Comparison of ENCODE assay signal across 24 mouse cellular contexts in the genomic region with DNA sequence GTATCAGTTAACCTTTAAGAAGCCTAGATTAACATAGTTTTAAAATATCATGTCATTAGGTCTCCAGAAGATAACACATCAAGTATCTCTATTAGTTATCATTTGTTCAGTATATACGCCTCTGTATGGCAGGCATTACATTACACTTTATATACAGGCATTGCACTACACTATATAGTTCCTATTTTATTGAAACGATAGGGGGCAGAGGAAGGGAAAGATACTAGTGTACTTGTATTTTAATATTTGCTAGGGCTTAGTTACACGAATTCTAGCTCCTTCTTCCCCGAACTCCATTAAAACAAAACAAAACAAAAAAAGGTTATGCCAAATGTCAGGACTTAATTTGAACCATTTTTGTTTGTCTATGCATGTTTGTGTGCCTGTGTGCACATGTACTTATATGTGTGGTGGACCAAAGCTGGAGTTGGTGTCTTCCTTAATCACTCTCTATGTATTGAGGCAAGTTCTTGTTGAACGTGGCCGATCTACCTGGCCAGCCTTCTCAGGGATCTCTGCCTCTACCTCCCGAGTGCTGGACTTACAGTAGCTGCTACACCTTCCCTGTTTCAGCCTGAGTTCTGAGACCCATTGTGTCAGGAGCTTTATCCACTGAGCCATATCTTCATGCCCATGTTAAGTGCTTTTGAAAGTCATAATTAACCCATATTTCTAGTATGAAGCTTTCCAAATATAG. TPM values are rescaled to one million over a fixed set of nuclear protein-coding genes. Genes with fewer than 3 reads are reported as not detected.
DNase-seq lines count a peak whose midpoint lies in the region; ATAC-seq and TF ChIP-seq lines count a peak whose summit lies in the region.
"Had no signal": no experiment of that assay in that cellular context is flagged by ENCODE, and none has a peak within 500 bp of the region (broad histone marks: within the 10 kb centered on the region; RNA-seq: fewer than 3 reads in every experiment).

No protein-coding gene starts in this region.

- no peak overlapping the region for H3K9ac ChIP-seq in midbrain, embryonic 11.5 days (ENCODE audit: low read length)
- no peak overlapping the region for H3K9ac ChIP-seq in midbrain, embryonic 13.5 days (replicated peaks)
- peak overlapping the region; percentile 55 for H3K9ac ChIP-seq in MEL (ENCODE audit: control insufficient read depth, low read depth, low read length, poor library complexity, severe bottlenecking)

- 93% methylated on average over 7 of the region's 7 CpGs for WGBS in midbrain, embryonic 11.5 days
- 88% methylated on average over 7 of the region's 7 CpGs for WGBS in midbrain, embryonic 13.5 days

- no peaks in the 10 kb centered on the region for H3K4me1 ChIP-seq in midbrain, embryonic 11.5 days (ENCODE audit: control insufficient read depth, insufficient read depth, low read length)
- H3K4me1 ChIP-seq in midbrain, embryonic 13.5 days (replicated peaks) = no peaks in the 10 kb centered on the region
- H3K4me1 ChIP-seq in MEL (ENCODE audit: control insufficient read depth in 1 of 2, insufficient read depth in 2 of 2, low read length in 2 of 2) = peaks cover 47 to 68% of the 10 kb centered on the region in 2 experiments

- no peaks in the 10 kb centered on the region for H3K36me3 ChIP-seq in midbrain, embryonic 11.5 days (ENCODE audit: control insufficient read depth, insufficient read depth, low read length)
- no peaks in the 10 kb centered on the region for H3K36me3 ChIP-seq in midbrain, embryonic 13.5 days
- H3K36me3 ChIP-seq in MEL (ENCODE audit: control insufficient read depth in 1 of 2, insufficient read depth in 2 of 2, low read length in 2 of 2) = peaks cover 0 to 65% of the 10 kb centered on the region in 2 experiments; a peak in 2 of 4 replicates
- H3K36me3 ChIP-seq: G1E had no signal

- H3K9me3 ChIP-seq in midbrain, embryonic 11.5 days (ENCODE audit: control insufficient read depth, low read length) = no peaks in the 10 kb centered on the region
- no peaks in the 10 kb centered on the region for H3K9me3 ChIP-seq in midbrain, embryonic 13.5 days
- H3K9me3 ChIP-seq in MEL (replicated peaks; ENCODE audit: insufficient read depth, low read length) = no peaks in the 10 kb centered on the region

- DNase-seq in heart, adult 11 months = peak; percentile 80
- no peak for DNase-seq in heart, postnatal 14 days
- peak; percentile 14 for DNase-seq in midbrain, embryonic 11.5 days (ENCODE audit: low spot score, missing footprints)
- DNase-seq in MEL (ENCODE audit: low read depth, low spot score) (peak; percentile 79), MEL-GATA-1-ER (ENCODE audit: extremely low read depth, low read depth) (peak; percentile 57)
- DNase-seq in right cerebral cortex, postnatal 36 days (ENCODE audit: low spot score in 2 of 2) = no peak
- DNase-seq in frontal cortex, adult 2 months (ENCODE audit: extremely low spot score in 1 of 2, low spot score in 1 of 2) = no peak
- DNase-seq: adrenal gland, adult 2 months; adrenal gland, adult 8-10 months; adrenal gland, postnatal 10 days; adrenal gland, postnatal 14 days; adrenal gland, postnatal 25 days; adrenal gland, postnatal 36 days; B cell, adult 2 months; cerebellum, adult 11 months; cerebellum, adult 11-12 months; cerebellum, adult 18-20 months; cerebellum, adult 2 months had no signal

- no peaks in the 10 kb centered on the region; the same call in 1 of the 2 replicates for H3K79me2 ChIP-seq in MEL (ENCODE audit: control insufficient read depth, insufficient read depth, low read length, poor library complexity)

- no peak for ATAC-seq in midbrain, embryonic 11.5 days (ENCODE audit: low FRiP score)
- ATAC-seq in midbrain, embryonic 13.5 days = no peak
- ATAC-seq: activated CD4-positive, CD25-positive, alpha-beta regulatory T cell, adult 4 months; CD4-positive, CD25-positive, alpha-beta regulatory T cell, adult 4 months; Patski had no signal

- TF ChIP-seq EP300 in MEL (IDR thresholded peaks at IDR 0.05; ENCODE audit: low read depth in 1 of 2, low read length in 2 of 2) = peak; percentile 26 to 34; a peak in 2 of 4 replicates

- peak; percentile 38 for TF ChIP-seq RAD21 in MEL (IDR thresholded peaks at IDR 0.05; ENCODE audit: low read depth, low read length)

- H3K27ac ChIP-seq in midbrain, embryonic 11.5 days (ENCODE audit: low read depth, low read length) = no peak overlapping the region
- no peak overlapping the region for H3K27ac ChIP-seq in midbrain, embryonic 13.5 days
- H3K27ac ChIP-seq in MEL (ENCODE audit: control insufficient read depth, low read depth, low read length) = peak overlapping the region; percentile 77

- intact Hi-C loops in heart, postnatal 14 days (cut with DNase I) = no loop called here

- peak in 2 of 3 experiments; percentile 32 to 61; a peak in 4 of 6 replicates for TF ChIP-seq CTCF in MEL (IDR thresholded peaks at IDR 0.05 in 2 of 3, conservative IDR thresholded peaks at IDR 0.05 in 1 of 3; ENCODE audit: control insufficient read depth in 1 of 3, insufficient read depth in 1 of 3, low read depth in 2 of 3, low read length in 3 of 3, poor library complexity in 1 of 3, severe bottlenecking in 1 of 3)

- H3K4me3 ChIP-seq in midbrain, embryonic 11.5 days (ENCODE audit: low read depth, low read length) = no peak overlapping the region
- no peak overlapping the region for H3K4me3 ChIP-seq in midbrain, embryonic 13.5 days (replicated peaks)
- no peak overlapping the region for H3K4me3 ChIP-seq in MEL (ENCODE audit: control insufficient read depth in 1 of 2, insufficient read depth in 1 of 2, low read depth in 2 of 2, low read length in 2 of 2)

- no peaks in the 10 kb centered on the region for H3K27me3 ChIP-seq in midbrain, embryonic 11.5 days (ENCODE audit: control insufficient read depth, insufficient read depth, low read length)
- H3K27me3 ChIP-seq in midbrain, embryonic 13.5 days = no peaks in the 10 kb centered on the region
- no peaks in the 10 kb centered on the region for H3K27me3 ChIP-seq in MEL (ENCODE audit: control insufficient read depth in 1 of 2, insufficient read depth in 2 of 2, low read length in 2 of 2)
- H3K27me3 ChIP-seq: CH12.LX, Patski had no signal

- no peak for TF ChIP-seq POLR2A in MEL (IDR thresholded peaks at IDR 0.05; ENCODE audit: control insufficient read depth in 1 of 2, insufficient read depth in 1 of 2, low read depth in 1 of 2, low read length in 2 of 2, poor library complexity in 1 of 2)

- H3K4me2 ChIP-seq in midbrain, embryonic 11.5 days = no peak overlapping the region
- H3K4me2 ChIP-seq in midbrain, embryonic 13.5 days (replicated peaks) = no peak overlapping the region

TF ChIP-seq in MEL, 35 proteins besides CTCF, POLR2A, EP300 and RAD21:
- TF ChIP-seq HCFC1 (IDR thresholded peaks at IDR 0.05; ENCODE audit: low read depth, low read length) (0 out of 2 replicates have a peak, but pooled peaks have one; percentile 17), GATA1 (IDR thresholded peaks at IDR 0.05; ENCODE audit: low read depth, low read length) (peak; percentile 65; the same call in 1 of the 2 replicates), CHD1 (IDR thresholded peaks at IDR 0.05; ENCODE audit: low read depth, low read length) (peak; percentile 59; the same call in 1 of the 2 replicates), ZKSCAN1 (IDR thresholded peaks at IDR 0.05; ENCODE audit: low read depth, low read length) (no peak), SIN3A (IDR thresholded peaks at IDR 0.05; ENCODE audit: low read length) (peak; percentile 56; the same call in 1 of the 2 replicates), MEF2A (IDR thresholded peaks at IDR 0.05; ENCODE audit: extremely low read depth, insufficient replicate concordance, low read depth, low read length, poor library complexity, severe bottlenecking) (peak; percentile 25; the same call in 1 of the 2 replicates), RCOR1 (IDR thresholded peaks at IDR 0.05; ENCODE audit: low read depth, low read length) (0 out of 2 replicates have a peak, but pooled peaks have one; percentile 2), USF1 (IDR thresholded peaks at IDR 0.05; ENCODE audit: low read depth, low read length) (no peak), SMC3 (IDR thresholded peaks at IDR 0.05; ENCODE audit: low read depth, low read length) (peak; percentile 40)

RNA-seq across cellular contexts. Expression of a gene that starts 41.5 kb away (rescaled TPM):
- 100 to 1,000 TPM; 257 to 301 TPM for total RNA-seq in heart, postnatal 14 days (2021)
- polyA plus RNA-seq in midbrain, embryonic 11.5 days (2014; fragmentation: Nextera tagmentation; extraction: Ambion mirVana) = 211 and 237 TPM in 2 replicates
- 149 and 152 TPM in 2 replicates for polyA plus RNA-seq in midbrain, embryonic 13.5 days (2015; fragmentation: Nextera tagmentation; extraction: Ambion mirVana)
- total RNA-seq in MEL (2012; rRNA removed) = 80.6 and 150 TPM in 2 replicates
- 100 to 1,000 TPM; 177 to 590 TPM for polyA plus RNA-seq in MEL (2012; ENCODE audit: insufficient read depth in 1 of 2, insufficient read length in 2 of 2, low read depth in 1 of 2, low replicate concordance in 2 of 2, missing spikeins in 1 of 2)
- polyA plus RNA-seq in frontal cortex, adult 2 months (2012; rRNA removed) = 64.1 and 71.7 TPM in 2 replicates

Comparison
In these comparisons a context has a peak if more than half of its experiments do, and no peak if none do; other contexts are left out.
1. DNase-seq: peak in heart, adult 11 months (single experiment), midbrain, embryonic 11.5 days (single experiment), MEL (single experiment) and MEL-GATA-1-ER (single experiment); none in heart, postnatal 14 days (0 of 2), right cerebral cortex, postnatal 36 days (0 of 2) and frontal cortex, adult 2 months (0 of 2).